Mouse (Mus musculus) adrenal gland (tissue): ENCODE data around the gene Ces5a.
"Not testable (repeated sequence)": the region's sequence is repeated elsewhere in the genome, so short reads cannot be mapped to it uniquely, and the experiment has no call there.

ENCODE experiments used
- intact Hi-C: fragments of 180-260 bp; cut with DNase I; formaldehyde crosslinking; loops from one replicate; pipeline ENCODE4 v1.15.1; 2025
- long read RNA-seq, 2 experiments: library from polyadenylated mRNA; unstranded; transcript quantifications; one replicate each; pipeline ENCODE4 v2.0.0; 2020; ENCODE audit warnings: borderline replicate concordance in 1 of 2; ENCODE audit not compliant: insufficient replicate concordance in 1 of 2

The Ces5a gene
- long read RNA-seq, experiment 1: 0 reads
- long read RNA-seq, experiment 2: 0 reads

DNA sequence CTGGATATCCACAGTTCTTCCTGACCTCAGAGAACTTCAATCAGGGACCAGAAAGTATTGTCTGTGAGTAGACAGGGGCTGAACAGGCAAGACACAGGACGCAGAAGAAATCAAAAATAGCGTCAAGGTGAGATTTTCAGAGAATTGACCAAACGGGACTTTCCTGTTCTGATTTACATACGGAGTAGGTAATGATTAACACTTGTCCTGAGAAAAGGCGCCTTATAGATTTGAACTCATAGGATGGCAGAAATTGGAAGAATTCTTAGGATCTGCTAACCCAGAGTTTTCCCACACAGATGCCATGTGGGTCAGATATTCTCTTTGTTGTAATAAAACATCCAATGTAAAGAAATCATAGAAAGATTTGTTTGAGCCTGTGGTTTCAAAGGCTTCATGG lies at the start of gene Ces5a:
TSS of gene Ces5a (minus strand) at position 101 of the 400 bp plus-strand sequence.
- intact Hi-C loops: no loop called here

DNA sequence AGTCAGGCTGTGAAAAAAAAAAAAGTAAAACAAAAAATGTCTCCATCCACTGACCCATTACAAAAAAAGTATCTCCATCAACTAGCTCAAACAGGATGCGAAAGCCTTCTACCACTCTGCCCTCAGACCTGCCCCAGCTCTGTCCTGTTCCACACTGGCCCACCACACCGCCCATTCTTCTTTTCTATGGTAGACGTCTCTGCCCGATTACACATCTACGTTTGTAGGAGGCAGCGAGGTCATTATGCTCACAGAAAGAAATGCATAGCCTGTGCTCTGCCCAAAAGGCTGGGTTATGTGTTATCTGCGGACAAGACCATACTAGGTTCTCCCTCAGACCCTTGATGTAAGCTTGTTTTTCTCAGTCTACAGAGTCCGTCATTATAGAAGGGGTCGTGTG lies 37.2 kb upstream of the Ces5a start:
- intact Hi-C loops: no loop called here

DNA sequence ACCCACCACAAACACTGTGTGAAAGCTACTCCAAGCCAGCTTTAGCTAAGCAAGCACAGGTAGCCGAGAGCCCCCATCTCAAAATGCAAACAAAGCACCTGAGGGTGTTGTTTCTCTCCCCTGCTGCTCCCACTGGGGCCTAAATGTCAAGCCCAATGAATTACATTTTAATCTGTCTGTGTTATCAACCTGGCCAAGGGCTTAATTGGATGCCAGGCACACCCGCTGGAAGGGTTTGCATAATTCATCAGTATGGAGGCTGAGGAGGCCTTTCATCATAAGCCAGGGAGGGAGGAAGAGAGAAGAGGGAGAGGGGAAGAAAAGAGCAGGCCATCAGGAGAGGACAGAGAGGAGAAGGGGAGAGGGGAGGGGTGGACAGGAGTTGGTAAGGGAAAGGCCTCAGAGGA lies 36.5 kb upstream of the Ces5a start:
- intact Hi-C loops: no loop called here

DNA sequence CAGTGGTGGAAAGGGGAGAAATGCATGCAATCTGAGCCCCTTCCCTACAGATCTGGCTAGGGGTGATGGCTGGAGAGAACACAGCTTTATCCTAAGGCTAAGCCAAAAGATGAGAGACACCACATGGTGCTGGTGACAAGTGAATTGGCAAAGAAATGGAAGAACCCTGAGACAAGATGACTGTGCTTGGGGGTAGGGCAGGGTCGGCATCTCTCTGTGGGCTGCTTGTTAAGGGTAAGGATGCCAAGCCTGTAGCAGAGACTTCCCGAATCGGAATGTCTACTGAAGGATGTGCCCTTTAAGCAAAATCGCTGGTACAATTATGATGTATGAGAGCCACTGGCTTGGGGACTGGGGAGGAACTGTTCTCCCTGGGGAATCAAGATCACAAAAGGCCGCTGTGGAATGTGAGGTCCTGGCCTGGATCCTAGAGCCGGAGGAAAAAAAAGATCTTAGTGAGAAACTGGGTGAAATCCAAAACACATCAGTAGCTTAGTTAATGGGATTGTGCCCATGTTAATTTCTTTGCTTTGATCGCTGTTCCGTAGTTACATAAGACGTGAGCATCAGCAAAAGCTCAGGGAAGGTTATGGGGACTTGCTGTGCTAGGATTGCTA lies 35.8 kb upstream of the Ces5a start:
- intact Hi-C loops: no loop called here

DNA sequence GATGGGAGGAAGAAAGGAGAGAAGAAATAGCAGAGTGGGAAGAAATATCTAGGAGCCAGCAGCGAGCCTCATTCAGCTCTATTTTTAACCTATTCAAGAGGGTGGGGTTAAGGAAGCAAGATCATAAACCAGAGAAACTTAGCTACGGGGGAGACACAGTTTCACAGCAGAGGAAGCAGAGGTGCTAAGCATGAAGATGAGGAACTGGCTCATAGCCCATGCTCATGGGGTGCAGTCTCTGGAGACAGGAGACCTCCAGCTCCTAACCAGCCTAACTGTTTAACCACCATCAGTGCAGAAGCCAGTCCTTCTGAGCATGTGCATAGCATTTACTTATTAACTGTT lies 34.5 kb upstream of the Ces5a start:
- intact Hi-C loops: no loop called here

DNA sequence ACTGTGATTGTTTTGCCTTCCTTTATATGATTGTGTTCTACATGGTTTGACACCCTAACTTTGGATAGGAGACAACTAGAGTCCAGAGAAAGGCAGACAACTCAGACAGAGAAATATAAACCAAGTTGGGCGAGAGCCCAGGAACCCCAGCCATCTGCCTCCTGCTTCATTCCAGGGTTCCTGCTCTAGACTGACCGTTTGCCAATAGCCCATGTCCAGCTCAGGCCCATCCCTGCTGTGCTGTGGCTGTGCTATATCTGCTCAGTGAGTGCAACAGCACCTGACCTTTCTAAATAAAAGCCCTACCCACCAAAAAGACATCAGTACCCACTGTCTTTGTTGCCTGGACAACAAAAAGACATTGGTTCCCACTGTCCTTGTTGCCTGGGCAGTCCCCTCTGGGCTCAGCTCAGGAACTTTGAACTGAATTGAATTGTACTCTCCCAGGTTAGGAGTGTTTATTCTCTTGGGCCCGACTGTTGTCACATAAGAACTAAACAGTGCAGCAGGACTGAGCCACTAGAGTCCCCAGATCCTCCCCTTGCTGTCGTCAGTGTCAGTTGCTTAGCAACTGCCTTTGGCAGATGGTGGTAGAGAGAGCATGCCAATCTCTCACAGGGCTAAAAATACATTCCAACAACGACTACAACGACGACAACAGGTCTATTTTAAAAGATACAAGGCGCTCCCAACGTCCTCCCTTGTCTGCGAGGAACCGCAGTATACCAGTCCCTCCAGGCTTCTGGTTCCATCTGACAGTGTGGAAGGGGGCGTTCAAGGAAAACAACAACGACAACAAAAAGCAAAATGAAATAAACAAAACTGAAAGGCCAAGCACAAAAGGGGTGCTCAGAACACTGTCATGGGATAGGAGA lies 33.9 kb upstream of the Ces5a start:
- intact Hi-C loops: no loop called here

DNA sequence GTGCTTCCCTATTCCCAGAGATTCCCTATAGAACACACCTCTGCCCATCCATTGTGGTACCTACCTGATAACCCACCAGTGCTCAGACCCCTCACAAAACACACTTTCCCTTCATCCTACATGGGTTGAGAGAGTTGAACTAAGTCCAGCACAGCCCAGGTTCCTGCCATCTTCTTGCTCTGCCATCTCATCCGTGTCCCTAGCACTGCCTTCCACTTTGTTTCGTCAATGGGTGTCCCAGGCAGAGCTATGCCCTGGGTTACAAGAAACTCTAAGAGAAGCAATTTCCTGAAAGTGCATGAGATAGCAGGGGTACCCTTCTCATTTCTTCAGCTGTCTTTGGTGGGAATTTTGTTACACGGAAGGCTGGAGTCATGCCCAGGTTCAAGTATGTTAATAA lies 33.0 kb upstream of the Ces5a start:
- intact Hi-C loops: no loop called here

DNA sequence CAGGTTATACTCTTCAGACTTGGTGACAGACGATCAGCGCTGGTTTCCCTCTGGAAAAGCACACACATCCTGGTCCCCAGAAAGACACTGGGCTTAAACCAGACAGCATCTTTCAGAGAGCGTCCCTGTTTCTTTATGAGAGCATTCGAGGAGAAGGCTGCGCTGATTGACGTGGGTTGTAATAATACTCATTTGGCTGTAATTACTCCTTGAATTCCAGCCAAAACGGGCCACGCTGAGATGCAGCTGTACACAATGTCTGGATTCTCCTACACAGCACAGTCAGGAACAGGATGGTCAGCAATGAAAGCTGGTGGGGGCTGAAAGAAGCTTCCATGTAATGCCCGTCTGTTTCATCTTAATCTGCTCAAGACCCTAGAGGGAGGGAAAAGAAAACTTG lies 31.5 kb upstream of the Ces5a start:
- intact Hi-C loops: no loop called here

DNA sequence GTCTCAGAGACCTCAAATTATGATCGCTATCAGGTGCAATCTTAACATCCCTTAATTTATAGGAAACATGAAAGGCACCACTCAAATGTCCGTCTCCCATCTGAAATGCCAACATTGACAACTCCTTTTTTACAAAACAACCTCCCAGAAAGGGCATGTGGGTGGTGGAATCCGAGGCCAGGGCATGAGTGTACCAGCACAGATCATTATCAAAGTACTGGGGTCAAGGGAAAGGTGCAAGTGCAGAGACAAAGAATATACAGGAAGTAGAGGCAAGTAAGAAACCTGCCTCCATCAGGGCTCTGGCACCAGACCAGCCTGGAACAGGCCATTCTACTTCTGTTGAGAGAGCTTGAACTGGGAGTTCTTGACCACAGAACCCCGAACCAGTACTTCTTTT lies 29.0 kb upstream of the Ces5a start:
- intact Hi-C loops: no loop called here

DNA sequence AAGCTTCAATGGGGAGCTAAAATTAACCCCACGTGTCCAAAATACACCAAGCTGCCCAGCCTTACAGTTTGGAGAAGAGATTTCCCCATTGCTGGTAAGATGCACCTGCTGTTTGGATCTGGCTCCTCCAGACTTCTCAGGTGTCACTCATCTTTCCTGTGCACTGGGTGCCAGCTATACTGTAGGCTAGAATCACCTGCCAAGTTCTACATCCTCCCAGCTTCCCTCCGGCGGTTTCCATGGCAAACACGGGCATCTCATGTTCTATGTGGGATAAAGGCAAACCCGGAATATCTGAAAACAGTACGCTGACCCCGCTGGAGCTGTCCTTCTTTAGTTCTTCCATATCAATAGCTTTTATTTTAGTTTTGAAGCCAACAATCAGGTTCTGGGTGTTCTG lies 27.9 kb upstream of the Ces5a start:
- intact Hi-C loops: no loop called here

DNA sequence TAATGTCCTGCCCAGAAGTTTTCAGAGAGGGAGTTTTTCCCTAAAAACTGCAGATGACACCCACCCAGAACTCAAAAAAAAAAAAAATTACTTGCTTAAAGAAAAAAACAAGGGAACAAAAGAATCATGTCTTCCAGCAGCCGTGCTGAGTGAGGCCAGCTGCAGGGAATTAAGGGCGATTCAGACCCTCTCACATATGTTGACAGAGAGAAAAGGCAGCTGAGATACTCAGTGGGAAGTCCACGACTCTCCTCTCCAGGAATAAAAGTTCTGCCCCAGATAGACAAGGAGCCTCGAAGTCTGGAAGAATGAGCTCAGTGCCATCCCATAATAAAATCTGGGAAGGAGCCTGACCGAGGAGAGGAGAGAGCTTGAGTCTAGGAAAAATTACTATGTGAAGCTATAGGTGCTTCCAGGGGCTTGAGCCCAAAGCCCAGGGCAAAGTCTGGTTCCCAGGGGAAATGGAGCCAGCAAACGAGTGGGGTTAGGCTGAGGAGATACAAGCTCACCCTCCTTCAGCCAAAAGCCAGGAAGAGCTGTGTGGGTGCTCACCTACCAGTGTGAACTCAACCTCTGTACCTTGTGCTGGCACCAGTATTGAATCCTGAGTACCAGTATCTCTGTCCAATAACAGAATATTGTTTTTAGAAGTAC lies 27.1 kb upstream of the Ces5a start:
- intact Hi-C loops: no loop called here

DNA sequence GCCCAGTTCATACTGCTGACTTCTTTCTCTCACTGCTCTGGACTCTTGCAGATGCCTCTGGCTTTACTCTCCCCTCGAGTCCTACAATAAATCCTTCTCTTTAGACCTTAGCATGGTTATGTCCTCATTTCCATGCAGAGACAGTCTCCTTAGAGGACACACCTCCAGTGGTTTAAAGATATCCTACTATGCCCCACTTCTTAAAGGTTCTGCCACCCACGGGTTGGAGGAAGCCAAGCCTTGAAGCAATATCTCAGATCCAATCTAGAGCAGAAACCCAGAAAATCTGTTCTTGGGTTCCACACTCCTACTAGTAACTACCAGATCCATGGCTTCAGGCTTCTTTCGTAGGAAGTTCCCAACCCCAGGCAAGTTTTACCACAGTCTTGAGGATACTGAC lies 25.6 kb upstream of the Ces5a start:
- intact Hi-C loops: no loop called here

DNA sequence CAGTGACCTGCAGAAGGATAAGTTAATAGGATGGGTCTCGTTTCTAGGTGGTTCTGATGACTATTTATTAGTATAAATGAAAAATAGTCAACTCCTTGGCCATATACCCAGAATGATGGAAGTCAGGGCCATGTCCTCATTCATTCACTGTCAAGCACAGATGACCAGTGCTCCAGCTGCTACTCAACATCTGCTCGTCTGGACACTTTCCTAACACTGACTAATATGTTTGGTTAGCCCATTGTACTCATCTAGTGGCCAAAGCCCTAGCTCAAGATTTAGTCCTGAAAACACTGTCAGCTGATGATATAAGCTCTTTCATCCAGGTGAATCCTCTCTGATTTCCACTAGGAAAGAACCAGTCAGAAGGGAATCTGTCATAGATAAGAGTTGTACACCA lies 24.1 kb upstream of the Ces5a start:
- intact Hi-C loops: no loop called here

DNA sequence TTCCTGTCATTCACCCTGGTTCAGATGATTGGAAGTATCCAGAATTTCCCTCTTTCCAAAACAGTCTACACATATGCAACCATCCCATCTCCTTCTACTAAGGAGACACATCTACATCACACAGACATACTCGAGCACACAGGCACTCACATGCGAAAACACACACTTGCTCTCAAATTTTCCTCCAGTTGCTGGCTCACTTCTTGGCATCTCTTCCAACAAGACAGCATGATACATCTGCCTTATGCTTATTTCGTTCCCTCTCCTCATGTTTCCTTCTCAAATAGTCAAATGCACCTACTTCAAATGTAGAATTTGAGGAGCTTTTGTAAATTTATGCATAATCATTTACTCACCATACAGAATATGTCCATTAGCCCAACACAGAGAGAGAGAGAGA lies 33.0 kb downstream of the Ces5a start:
- intact Hi-C loops: no loop called here

DNA sequence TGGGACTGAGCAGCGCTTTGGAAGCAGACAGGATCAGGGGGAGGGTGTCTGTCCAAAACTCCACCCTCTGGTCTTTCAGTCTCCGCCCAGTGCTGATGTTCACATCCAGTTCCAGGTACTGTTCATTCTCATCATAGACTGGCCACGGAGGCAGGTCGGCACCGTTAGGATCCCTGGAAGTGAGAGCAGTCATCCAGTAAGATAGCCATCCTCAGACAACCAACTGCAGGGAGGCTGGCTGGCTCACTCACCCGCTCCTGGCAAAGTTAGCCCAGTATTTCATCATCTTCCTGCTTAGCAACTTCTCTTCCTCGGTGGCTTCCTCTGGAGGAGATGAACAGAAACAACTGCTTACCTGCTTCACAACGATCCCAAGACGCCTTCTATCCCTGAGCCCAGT lies 36.2 kb downstream of the Ces5a start:
- intact Hi-C loops: no loop called here

DNA sequence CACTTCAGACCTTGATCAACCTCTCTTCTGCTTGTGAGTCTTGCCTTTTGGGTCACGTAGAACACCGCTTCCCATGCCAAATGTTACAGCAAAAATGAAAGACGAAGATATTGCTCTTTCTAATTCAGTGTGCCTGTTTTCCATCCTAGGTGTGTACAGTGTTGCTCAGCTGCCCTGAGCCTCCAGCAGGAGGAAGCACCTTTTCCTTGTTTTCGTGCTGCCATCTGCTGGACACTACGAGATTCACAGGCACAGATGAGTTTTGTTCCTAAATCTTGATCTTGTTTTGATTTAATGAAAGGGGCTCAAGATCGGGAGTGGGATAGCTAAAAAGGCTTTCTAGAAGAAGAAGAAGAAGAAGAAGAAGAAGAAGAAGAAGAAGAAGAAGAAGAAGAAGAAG lies 40.3 kb downstream of the Ces5a start:
- intact Hi-C loops: no loop called here

DNA sequence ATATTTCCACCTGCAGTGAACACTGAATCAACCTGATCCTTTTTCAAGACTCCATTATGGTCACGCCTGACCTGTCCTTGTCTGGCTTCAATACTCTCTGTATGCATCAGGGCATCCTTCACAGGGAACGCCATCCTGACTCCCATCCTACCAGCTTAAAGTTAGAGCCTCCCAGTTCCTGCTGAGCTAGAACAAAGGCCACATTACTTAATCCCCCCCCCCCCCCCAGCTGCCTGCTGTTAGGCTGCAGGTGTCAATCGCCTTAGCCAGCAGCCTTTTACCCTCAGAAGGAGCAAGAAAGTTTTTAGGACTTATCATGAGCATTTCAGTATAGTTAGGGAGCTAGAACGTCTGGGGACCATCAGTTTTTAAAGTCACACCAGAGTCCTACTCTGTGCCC lies 46.9 kb downstream of the Ces5a start:
- intact Hi-C loops: no loop called here

DNA sequence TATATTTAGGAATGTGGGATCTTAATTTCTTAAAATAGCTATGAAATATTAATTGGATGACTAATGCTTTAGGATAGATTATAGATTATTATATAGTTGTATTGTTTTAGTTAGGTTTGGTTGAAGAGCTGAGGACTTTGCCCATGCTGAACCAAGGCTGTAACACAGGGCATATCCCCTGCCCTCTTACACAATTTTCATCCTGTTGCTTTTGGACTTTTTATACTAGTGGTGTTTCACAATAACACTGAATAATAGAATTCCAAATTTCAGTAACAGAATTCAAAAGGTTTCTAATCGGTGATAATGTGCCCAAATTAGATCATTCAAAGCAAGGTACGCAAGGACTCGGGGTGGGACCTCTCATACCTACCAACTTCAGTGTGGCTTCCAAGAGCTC lies 57.4 kb downstream of the Ces5a start:
- intact Hi-C loops: no loop called here

DNA sequence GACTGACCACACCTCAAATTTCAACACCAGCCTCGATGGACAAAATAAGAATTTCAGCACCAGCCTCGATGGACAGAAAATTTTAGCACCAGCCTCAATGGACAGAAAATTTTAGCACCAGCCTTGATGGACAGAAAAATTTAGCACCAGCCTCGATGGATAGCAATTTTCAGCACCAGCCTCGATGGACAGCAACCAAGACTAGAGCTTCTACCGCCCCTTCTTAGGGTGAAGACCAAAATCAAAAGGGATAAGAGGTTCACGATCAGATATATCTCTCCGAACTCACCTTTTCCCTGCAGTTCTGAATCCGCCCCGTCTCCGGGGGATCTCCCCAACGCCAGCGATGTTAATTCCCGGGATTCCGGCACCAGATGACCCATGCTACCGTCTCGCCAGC lies 65.9 kb downstream of the Ces5a start:
- intact Hi-C loops: not testable (repeated sequence)

DNA sequence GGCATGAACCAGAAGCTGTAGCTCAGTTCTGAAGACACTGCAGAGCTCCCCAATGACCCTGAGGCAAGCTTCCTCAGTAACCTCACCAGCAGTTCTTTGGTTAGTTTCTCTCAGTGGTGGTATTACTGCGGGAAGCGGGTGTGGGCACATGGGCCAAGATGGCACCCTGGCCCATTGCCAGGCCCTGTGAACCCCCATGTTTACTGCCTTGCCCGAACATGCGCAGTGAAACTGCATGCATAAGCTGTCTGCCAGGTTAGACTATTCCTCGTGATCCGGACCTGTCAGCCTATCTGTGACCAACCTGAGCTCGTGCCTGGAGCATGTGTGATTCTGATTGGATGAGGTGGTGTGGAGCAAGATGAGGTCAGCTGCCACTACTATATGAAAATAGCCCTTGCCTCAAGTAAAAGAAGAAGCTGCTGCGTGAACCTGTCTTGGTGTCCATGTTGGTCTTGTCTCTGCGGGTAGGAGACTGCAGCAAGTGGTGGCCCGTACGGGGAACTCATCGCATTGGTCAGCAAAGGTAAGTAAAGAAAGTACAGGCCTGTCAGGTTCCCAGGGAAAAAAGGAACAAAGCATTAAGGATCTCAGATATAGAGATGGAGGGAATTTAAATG lies 81.3 kb downstream of the Ces5a start:
- intact Hi-C loops: no loop called here
